Mouse (Mus musculus): Measurements from ENCODE around the gene Adam19. TPM values are rescaled to one million over a fixed set of nuclear protein-coding genes. Genes with fewer than 3 reads are reported as not detected.
"Not testable (repeated sequence)": the region's sequence is repeated elsewhere in the genome, so short reads cannot be mapped to it uniquely, and the experiment has no call there.

Gene Adam19
- polyA plus RNA-seq, 1 experiment, result 51.6 TPM

DNA sequence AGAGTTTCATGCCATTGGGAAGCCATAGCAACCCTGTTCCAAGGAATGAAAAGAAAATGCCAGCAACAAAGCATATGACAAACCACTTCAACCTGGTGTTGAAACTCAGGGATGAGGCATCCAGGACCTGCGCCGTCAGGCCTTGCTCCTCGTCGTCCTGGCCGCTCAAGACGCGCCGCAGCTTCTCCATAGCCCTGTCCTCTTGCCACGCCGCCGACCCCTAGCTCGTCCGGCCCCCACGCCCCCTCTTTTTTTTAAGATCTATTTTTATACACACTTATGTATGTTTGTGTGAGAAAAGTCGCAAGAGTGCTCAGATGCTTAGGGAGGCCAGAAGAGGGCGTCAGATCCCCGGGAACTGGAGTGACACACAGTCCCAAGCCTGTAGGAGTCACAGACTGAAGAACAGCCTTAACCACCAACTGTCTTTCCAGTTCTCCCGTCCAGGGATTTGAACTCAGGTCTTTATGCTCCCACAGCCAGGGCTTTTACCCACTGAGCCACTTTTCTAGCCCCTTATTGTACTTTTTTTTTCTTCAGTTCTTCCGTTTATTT, 3.6 kb upstream of the Adam19 start, which contains the start of gene Gm12166:
TSS of gene Gm12166 (minus strand) at position 217 of the 555 bp plus-strand sequence.
- H3K27ac ChIP-seq (ENCODE audit: insufficient read depth, low read length); H3K4me3 ChIP-seq (ENCODE audit: low read depth, low read length); H3K36me3 ChIP-seq (ENCODE audit: control insufficient read depth, insufficient read depth, low read length, poor library complexity, severe bottlenecking); H3K9ac ChIP-seq (ENCODE audit: low read depth, poor library complexity, severe bottlenecking); H3K27me3 ChIP-seq (ENCODE audit: control insufficient read depth, insufficient read depth, low read length, poor library complexity, severe bottlenecking); H3K9me3 ChIP-seq (replicated peaks; ENCODE audit: control insufficient read depth, insufficient read depth, low read length, poor library complexity, severe bottlenecking); H3K4me1 ChIP-seq (ENCODE audit: control insufficient read depth, insufficient read depth, low read length): not testable (repeated sequence)
- TF ChIP-seq EP300 (IDR thresholded peaks at IDR 0.05; ENCODE audit: insufficient read depth, low read depth, low read length), result 0 out of 2 replicates have a peak, but pooled peaks have one; percentile 15
- TF ChIP-seq CTCF (IDR thresholded peaks at IDR 0.05; ENCODE audit: low read depth, low read length), result peak; percentile 86

- H3K27me3 ChIP-seq (ENCODE audit: control insufficient read depth, insufficient read depth, low read length, poor library complexity, severe bottlenecking); H3K9me3 ChIP-seq (replicated peaks; ENCODE audit: control insufficient read depth, insufficient read depth, low read length, poor library complexity, severe bottlenecking); H3K9ac ChIP-seq (ENCODE audit: low read depth, poor library complexity, severe bottlenecking); H3K4me1 ChIP-seq (ENCODE audit: control insufficient read depth, insufficient read depth, low read length); H3K36me3 ChIP-seq (ENCODE audit: control insufficient read depth, insufficient read depth, low read length, poor library complexity, severe bottlenecking); H3K27ac ChIP-seq (ENCODE audit: insufficient read depth, low read length); H3K4me3 ChIP-seq (ENCODE audit: low read depth, low read length): not testable (repeated sequence)
Measured at GRCm38 (mm10) chr11:46053457-46053856, 2.3 kb upstream of the Adam19 start.

- Histone ChIP-seq H3K9me3 (replicated peaks; ENCODE audit: control insufficient read depth, insufficient read depth, low read length, poor library complexity, severe bottlenecking) (no peaks in the 10 kb centered on the region), H3K27me3 (ENCODE audit: control insufficient read depth, insufficient read depth, low read length, poor library complexity, severe bottlenecking) (no peaks in the 10 kb centered on the region), H3K36me3 (ENCODE audit: control insufficient read depth, insufficient read depth, low read length, poor library complexity, severe bottlenecking) (no peaks in the 10 kb centered on the region), H3K4me1 (ENCODE audit: control insufficient read depth, insufficient read depth, low read length) (peaks cover 4% of the 10 kb centered on the region), H3K27ac (ENCODE audit: insufficient read depth, low read length) (no peak overlapping the region), H3K4me3 (ENCODE audit: low read depth, low read length) (no peak overlapping the region), H3K9ac (ENCODE audit: low read depth, poor library complexity, severe bottlenecking) (no peak overlapping the region)
- TF ChIP-seq POLR2A (IDR thresholded peaks at IDR 0.05; ENCODE audit: insufficient read depth, low read length), result no peak
- no peak for TF ChIP-seq CTCF (IDR thresholded peaks at IDR 0.05; ENCODE audit: low read depth, low read length)
- no peak for TF ChIP-seq EP300 (IDR thresholded peaks at IDR 0.05; ENCODE audit: insufficient read depth, low read depth, low read length)
Measured at GRCm38 (mm10) chr11:46054311-46054710, 1.5 kb upstream of the Adam19 start.

DNA sequence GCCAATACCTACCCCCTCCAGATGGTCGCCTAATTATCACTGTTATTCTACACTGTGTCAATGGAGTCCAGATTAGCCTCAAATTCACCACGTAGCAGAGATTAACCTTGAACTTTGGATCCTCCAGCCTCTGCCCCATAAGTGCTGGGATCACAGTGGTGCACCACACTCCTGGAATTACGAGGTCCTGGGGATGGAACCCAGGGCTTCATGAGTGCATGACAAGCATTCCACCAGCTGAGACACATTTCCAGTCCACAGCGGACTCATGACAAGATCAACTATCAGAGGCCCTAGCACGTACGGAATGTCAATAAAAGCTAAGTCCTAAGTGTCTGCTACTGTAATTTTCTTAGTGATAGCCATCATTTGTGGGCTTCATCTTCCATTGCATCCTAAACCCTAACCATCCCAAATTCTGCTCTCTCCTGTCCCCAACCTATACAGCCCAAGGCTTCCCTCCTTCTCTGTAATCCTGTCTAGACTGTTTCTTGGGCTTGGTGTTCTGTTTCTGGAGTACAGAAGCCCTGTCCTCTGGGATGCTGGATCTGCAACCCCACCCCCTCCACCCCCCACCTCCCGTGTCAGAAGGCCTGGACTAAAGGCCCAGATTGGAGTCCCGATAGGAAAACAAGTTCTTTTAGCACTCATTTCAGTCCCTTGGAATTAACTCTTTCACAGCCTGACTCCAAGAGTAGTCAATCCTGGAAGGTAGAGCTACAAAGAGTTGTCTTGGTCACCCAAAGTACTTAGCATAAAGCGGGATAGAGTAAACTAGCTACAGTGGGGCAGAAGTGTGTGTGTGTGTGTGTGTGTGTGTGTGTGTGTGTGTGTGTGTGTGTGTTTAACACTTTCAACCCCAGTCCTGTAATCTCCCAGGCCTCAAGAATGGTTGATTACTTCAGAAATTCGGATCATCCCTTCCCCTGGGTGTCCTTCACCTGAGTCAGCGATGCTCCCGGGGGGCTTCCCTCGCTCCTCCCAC, 589 bp upstream of the Adam19 start:
- TF ChIP-seq EP300 (IDR thresholded peaks at IDR 0.05; ENCODE audit: insufficient read depth, low read depth, low read length) (no peak), POLR2A (IDR thresholded peaks at IDR 0.05; ENCODE audit: insufficient read depth, low read length) (no peak), CTCF (IDR thresholded peaks at IDR 0.05; ENCODE audit: low read depth, low read length) (no peak)
- no peaks in the 10 kb centered on the region for H3K9me3 ChIP-seq (replicated peaks; ENCODE audit: control insufficient read depth, insufficient read depth, low read length, poor library complexity, severe bottlenecking)
- H3K4me3 ChIP-seq (ENCODE audit: low read depth, low read length), result no peak overlapping the region
- H3K27ac ChIP-seq (ENCODE audit: insufficient read depth, low read length), result peak overlapping the region; percentile 62; the same call in 1 of the 2 replicates
- peaks cover 7% of the 10 kb centered on the region for H3K4me1 ChIP-seq (ENCODE audit: control insufficient read depth, insufficient read depth, low read length)
- no peaks in the 10 kb centered on the region for H3K27me3 ChIP-seq (ENCODE audit: control insufficient read depth, insufficient read depth, low read length, poor library complexity, severe bottlenecking)
- H3K9ac ChIP-seq (ENCODE audit: low read depth, poor library complexity, severe bottlenecking), result no peak overlapping the region
- H3K36me3 ChIP-seq (ENCODE audit: control insufficient read depth, insufficient read depth, low read length, poor library complexity, severe bottlenecking), result no peaks in the 10 kb centered on the region

GRCm38 (mm10) chr11:46056770-46057411, 1.1 kb downstream of the Adam19 start:
- H3K36me3 ChIP-seq (ENCODE audit: control insufficient read depth, insufficient read depth, low read length, poor library complexity, severe bottlenecking), result peaks cover 11% of the 10 kb centered on the region
- H3K9me3 ChIP-seq (replicated peaks; ENCODE audit: control insufficient read depth, insufficient read depth, low read length, poor library complexity, severe bottlenecking), result no peaks in the 10 kb centered on the region
- no peaks in the 10 kb centered on the region for H3K27me3 ChIP-seq (ENCODE audit: control insufficient read depth, insufficient read depth, low read length, poor library complexity, severe bottlenecking)
- no peak for TF ChIP-seq POLR2A (IDR thresholded peaks at IDR 0.05; ENCODE audit: insufficient read depth, low read length)
- no peak for TF ChIP-seq CTCF (IDR thresholded peaks at IDR 0.05; ENCODE audit: low read depth, low read length)
- no peak for TF ChIP-seq EP300 (IDR thresholded peaks at IDR 0.05; ENCODE audit: insufficient read depth, low read depth, low read length)
- H3K4me1 ChIP-seq (ENCODE audit: control insufficient read depth, insufficient read depth, low read length), result peaks cover 10% of the 10 kb centered on the region
- H3K4me3 ChIP-seq (ENCODE audit: low read depth, low read length), result peak overlapping the region; percentile 82
- peak overlapping the region; percentile 57; the same call in 1 of the 2 replicates for H3K27ac ChIP-seq (ENCODE audit: insufficient read depth, low read length)
- peak overlapping the region; percentile 41 for H3K9ac ChIP-seq (ENCODE audit: low read depth, poor library complexity, severe bottlenecking)

All from ES-Bruce4 (cell line).